Mouse (Mus musculus): ENCODE data around the gene Olfr1037.

DNA sequence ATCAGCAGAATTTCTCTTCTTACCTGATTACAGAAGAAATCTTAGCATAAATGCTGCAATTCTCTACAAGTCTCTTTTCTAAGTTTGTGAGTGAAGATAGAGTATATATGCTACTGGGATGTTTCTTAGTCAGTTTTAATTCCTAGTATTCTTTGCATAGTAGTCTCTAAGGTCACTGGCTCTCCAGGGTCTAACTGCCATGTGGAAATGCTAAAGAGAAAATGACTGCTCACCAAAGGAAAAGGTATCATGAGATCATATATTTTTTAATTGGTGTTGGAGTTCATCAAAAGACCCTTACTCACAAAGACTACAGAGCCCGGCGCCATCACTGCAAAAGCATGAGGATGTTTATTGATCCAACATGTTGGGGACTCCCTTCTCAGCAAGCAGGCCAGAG, at the start of gene Olfr1037:
- TF ChIP-seq CTCF (conservative IDR thresholded peaks at IDR 0.05; ENCODE audit: low read length) (no peak), POU5F1 (IDR thresholded peaks at IDR 0.05; ENCODE audit: borderline replicate concordance, low read length) (no peak)
